Mouse (Mus musculus): ENCODE measurements around the gene Zfp827.

- TF ChIP-seq CTCF (IDR thresholded peaks at IDR 0.05; ENCODE audit: insufficient read depth, low read depth, low read length) (no peak), POLR2A (IDR thresholded peaks at IDR 0.05; ENCODE audit: insufficient read depth, low read depth, low read length) (no peak)
These were observed 157.3 kb downstream of the Zfp827 start for GRCm38 (mm10) chr8:79185488-79185887.
